Mouse (Mus musculus) cerebellum, adult 11-12 months (tissue): ENCODE data around the gene Cldn13.

Source experiments
- DNase-seq: peaks from one replicate; pipeline ENCODE4 v3.0.0; 2022

Cldn13 gene

DNA sequence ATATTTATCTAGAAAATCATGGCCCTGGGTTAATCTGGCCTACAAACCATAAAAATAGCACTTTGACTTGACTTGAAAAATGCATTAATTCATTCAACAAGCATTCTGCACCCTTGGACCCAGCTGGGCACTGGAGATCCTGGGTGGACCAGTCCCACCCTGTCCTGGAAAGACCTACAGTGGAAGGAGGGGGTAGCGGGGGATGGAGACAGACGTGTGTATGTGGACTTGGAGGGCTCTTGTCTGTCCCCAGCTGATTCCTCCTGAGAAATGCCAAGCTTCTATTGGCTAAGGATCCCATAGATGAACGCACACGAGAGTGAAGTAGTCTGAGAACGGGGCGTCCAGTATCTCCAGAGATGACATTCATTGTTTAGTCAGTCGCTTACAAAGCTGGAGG is 26.8 kb downstream of the Cldn13 start:
- DNase-seq: no peak

DNA sequence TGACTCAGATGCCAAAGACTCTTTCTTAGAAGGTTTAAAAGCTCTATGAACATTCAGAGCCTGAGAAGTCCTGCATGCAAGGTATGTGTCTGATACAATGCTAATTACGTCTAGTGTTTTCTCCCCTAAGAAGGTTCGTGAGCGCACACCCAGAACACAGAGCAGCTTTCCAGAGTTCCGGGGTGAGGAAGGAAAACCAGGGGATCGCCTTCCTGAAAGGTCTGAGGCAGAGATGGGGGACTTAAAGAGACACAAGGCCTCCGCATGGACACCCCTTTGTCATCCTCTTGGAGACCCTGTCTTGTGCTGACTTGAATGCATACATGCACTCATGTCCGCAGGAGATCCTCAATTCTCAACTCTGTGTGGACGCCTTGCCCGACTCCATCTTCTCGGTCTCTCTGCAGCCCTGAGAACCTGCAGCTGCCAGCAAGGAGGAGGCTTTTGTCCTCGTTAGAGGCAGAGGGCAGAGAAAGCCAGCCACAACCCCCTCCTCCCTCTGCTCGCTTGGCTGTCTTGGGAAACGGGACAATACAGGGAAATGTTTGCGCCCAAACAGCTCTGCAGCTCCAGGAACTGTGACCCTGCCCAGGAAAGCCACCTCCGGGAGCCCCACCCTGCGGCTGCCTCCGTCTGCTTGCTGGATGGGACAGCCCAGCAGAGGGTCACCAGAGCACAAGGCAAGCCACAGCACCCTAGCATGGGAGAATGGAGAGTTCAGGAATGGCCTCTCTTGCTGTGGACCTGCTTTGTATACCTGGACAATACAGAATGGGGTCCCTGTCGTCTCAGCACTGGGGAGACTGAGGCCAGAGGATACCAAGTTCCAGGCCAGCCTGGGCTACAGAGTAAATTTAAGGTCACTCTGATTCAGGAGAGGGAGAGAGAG is 27.6 kb downstream of the Cldn13 start:
- DNase-seq: no peak

DNA sequence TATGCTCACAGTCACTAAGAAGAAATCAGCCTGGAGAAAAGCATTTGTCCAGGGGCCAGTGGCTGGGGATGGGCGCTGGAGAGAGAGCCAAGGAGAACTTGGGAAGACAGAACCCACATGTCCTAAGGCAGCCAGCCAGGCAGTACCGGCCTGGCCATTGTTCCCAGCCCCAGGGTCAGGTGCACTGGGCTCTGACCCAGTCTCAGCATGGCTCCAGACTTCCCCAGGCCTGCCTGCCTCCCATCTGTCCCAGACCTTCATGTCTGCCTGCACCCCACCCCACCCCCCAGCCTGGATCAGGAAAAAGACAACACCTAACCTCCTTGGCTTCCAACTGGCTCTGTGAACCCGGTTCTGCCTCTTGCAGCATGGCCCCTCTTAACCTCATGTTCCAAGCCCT is 32.2 kb downstream of the Cldn13 start:
- peak; percentile 90 for DNase-seq

DNA sequence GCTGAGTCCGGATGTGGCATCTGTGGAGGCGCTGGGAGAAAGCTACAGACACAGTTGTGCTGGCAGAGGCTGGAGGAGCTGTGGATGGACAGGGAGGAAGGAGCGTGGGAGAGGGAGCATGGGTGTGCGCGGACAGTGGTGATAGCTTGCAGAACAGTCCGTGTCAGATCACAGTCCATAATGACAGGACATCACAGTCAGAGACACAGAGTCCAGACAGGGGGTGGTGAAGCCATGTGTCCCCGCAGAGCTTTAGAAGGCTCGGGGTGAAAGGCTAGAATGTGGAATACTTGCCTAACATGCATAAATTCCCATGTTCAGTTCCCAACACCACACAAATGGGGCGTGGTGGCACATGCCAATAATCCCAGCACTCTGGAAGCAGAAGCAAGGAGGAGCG is 38.5 kb downstream of the Cldn13 start:
- no peak for DNase-seq

DNA sequence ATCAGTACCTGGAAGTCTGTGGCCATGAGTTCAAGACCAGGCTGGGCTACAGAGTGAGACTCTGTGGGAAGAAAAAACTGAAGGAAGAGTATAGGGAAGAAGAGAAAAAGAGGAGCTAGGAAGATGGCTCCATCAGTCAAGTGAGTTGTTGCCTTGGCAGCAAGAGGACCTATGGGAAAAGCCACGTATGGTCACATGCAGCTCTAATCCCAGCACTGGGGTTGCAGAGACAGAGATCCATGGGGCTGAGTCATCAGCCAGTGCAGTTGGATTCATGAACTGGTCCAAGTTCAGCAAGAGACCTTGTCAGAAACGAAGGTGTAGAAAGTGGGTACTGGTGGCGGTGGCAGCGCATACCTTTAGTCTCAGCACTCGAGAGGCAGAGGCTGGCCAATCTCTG is 40.1 kb downstream of the Cldn13 start:
- DNase-seq: no peak

DNA sequence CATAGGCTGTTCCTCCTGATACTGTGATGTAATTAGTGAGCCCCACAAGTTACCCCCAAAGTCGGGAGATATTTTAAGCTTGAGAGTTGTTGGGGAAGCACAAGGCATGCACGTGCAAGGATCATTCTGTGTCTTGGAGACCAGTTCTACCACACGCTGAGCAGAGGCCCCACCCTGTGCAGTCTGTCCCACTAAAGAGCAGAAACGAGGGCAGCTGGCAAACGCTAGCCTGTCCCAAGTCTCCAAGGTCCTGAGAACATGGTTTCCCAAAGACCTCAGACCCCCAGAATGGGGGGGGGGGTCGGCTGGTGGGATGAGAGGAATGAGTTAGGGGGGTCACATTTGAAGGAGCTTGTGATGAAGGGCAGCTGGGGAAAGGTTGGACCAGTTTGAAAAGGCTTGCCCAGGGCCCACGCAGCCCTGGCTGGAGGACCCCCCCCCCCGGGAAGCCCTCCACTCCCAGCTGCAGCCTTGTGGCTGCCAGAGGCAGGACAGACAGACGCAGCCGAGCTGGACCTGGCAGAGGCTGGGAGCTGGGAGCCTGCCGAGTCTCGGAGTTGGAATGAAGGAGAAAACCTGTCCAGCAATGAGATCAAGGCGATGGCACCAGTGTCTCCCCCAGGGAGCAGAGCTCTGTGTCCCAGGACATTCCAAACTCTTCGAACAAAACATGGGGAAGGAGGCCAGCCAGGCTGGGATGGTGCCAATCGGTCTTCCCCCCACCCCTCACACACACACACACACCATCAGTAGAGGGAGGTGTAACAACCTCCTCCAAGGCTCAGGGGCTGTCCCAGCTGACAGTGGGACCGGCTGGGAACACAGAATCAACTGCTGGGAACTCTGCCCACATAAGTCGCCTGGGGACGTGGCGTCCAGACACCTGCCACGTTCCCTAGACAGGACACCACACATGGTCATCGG is 41.1 kb downstream of the Cldn13 start:
- DNase-seq: peak; percentile 38

DNA sequence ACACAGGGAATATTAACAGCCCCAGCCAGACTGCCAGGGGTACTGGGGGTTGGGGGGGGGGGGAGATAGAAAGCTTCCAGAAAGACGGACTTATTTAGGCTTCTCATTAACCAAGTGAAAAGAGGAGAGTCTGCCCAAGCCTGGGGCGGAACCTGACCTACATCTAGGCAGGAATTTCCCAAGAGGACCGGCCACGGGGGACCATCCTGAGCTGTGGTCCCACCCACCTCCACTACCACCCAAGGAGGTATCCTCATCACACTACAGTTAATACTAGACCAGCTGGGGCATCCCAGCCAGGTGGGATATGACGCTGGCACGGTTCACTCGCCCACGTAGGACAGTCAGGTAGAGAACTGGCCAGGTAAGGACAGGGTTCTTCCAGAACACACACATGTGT is 42.3 kb downstream of the Cldn13 start:
- DNase-seq: no peak

DNA sequence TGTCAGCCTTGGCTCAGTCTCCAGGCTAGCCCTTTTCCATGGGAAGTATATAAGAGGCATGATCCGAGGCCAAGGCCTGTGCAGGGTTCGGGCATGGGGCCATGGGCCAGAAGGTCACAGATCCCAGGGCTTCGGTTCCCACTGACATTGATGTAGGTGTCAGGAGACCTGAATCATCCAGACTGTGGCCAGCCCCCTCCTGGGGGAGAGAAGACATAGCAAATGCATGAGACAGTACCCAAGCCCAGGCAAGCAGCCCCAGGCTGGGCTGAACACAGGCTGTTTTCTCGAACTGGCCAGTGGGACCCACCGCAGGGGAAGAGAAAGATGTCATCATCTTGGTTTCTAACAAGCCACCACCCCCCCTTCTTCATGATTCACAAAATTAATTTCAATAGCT is 42.7 kb downstream of the Cldn13 start:
- no peak for DNase-seq

DNA sequence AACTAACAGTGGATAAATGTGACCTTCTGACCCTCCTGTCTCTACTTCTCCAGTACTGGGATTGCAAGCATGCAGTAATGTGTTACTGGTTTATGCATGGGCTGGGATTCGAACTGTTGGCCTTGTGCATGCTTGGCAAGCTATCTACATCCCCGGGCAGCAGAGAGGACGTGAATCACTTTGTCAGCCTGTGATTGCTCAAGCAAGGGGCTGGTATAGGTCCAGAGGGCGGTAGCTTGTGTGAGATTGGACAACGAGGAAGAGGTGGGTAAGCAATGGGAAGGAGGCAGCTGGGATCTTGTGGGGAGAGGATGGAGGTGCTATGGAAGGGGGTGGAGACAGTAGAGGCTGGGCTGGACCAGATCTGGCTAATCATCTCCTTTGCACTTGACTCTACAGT is 46.8 kb downstream of the Cldn13 start:
- DNase-seq: no peak

DNA sequence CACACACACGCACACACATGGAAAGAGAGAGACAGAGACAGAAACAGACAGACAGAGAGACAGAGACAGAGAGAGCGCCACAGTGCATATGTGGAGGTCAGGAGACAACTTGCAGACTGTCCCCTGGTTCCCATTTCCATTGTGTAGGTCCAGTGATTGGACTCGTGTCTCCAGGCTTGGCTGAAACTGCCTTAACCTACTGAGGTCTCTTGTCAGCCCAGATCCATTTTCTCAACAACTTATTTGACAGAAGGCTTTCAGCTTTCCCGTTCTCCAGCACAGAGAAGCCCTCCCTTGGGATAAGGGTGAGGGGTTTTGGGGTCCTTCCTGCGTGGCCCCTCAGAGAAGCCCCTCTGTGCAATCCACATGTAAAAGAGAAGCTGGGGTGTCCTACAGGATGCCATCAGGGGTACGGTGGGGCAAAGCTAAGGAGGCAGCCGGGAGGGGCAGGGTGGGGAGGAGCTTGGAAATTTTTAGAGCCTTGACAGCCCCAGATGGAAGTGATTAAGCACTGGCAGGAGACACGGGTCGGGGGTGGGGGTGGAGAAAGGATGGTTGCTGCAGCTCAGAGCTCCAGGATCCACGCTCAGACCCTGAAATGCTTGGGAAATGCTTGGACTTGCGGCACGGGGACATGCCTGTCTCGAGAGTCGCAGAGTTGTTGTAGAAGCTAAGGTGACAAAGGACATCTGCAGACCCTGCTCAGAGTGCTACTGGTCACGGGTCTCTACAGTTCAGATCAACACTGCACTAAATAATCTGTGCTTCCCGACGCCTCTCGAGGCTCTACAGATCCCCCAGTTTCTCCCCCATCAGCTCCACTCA is 47.8 kb downstream of the Cldn13 start:
- DNase-seq: no peak

DNA sequence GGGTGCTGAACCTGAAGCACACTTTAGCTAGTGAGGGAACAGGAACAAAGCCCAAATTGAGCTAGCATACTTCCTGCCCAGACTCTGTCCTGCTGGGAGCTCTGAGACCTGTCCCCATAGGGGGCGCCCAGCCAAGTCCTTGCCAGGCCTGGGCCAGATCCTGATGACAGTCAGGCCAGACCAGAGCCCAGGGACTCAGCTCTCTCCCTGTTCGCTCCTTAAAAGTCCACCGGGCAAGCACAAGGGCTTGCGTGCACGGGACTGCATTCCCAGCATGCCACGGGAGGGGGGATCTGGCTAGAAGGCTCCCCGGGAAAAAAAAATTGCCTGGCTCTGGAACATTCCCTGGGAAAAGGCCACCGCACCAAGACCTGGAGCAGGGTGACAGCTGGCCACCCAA is 50.2 kb downstream of the Cldn13 start:
- DNase-seq: peak; percentile 18
